Mouse (Mus musculus) CH12.LX (cell line): Measurements from ENCODE around the gene Arpp19. TPM values are rescaled to one million over a fixed set of nuclear protein-coding genes. Genes with fewer than 3 reads are reported as not detected.

ENCODE experiments used
- DNase-seq: peaks from one replicate; pipeline ENCODE4 v3.0.0-alpha.2; 2013; ENCODE audit errors: extremely low read depth
- H3K27ac ChIP-seq: 2 replicates; pipeline ENCODE4 v1.5.1; 2012; ENCODE audit warnings: low read depth, mild to moderate bottlenecking, control low read depth, moderate library complexity; ENCODE audit not compliant: insufficient read depth
- H3K27me3 ChIP-seq: replicated peaks from 2 replicates; pipeline ENCODE3; 2012; ENCODE audit warnings: inconsistent platforms
- H3K36me3 ChIP-seq, 2 experiments: replicated peaks in 1 of 2; 2 replicates each; pipeline versions ENCODE3 to v1.6.1; 2012; ENCODE audit warnings: inconsistent platforms in 1 of 2, low read length in 1 of 2, mild to moderate bottlenecking in 1 of 2, mixed read lengths in 1 of 2, moderate library complexity in 1 of 2; ENCODE audit not compliant: control insufficient read depth in 1 of 2, insufficient read depth in 1 of 2
- H3K4me1 ChIP-seq, 2 experiments: 2 replicates each; pipeline ENCODE4 v1.6.1; 2012; ENCODE audit warnings: inconsistent platforms in 1 of 2, moderate library complexity in 1 of 2; ENCODE audit not compliant: insufficient read depth in 2 of 2, control insufficient read depth in 1 of 2
- H3K4me2 ChIP-seq: 2 replicates; pipeline ENCODE4 v1.6.1; 2012; ENCODE audit warnings: low read depth, mild to moderate bottlenecking, control low read depth; ENCODE audit not compliant: poor library complexity, insufficient read depth, severe bottlenecking
- H3K4me3 ChIP-seq, 3 experiments: fragments of 150-350 bp in 1 of 3; sonication (generic) in 1 of 3; replicated peaks in 1 of 3; 2 replicates each; pipeline versions ENCODE3 to v1.5.1; 2011 to 2012; ENCODE audit warnings: low read depth in 2 of 3, low read length in 2 of 3, mild to moderate bottlenecking in 2 of 3, moderate library complexity in 2 of 3, control low read depth in 1 of 3, improper control_type of control experiment in 1 of 3, inconsistent platforms in 1 of 3, mixed read lengths in 1 of 3; ENCODE audit not compliant: poor library complexity in 1 of 3
- H3K79me2 ChIP-seq: replicated peaks from 2 replicates; pipeline ENCODE4 v1.6.1; 2012; ENCODE audit warnings: mild to moderate bottlenecking, moderate library complexity; ENCODE audit not compliant: control insufficient read depth, poor library complexity, insufficient read depth, severe bottlenecking; ENCODE audit errors: extremely low read depth
- H3K9ac ChIP-seq: 2 replicates; pipeline ENCODE4 v1.6.1; 2012; ENCODE audit warnings: low read depth, mild to moderate bottlenecking, control low read depth, moderate library complexity; ENCODE audit not compliant: insufficient read depth
- H3K9me3 ChIP-seq: replicated peaks from 2 replicates; pipeline ENCODE3; 2012; ENCODE audit warnings: low read length, inconsistent platforms, mixed read lengths
- CHD2 ChIP-seq: IDR thresholded peaks from 2 replicates; pipeline ENCODE4 v1.6.1; 2011; ENCODE audit warnings: low read length, improper control_type of control experiment
- ETS1 ChIP-seq: conservative IDR thresholded peaks from 2 replicates; pipeline ENCODE4 v1.6.1; 2012; ENCODE audit warnings: low read depth, mild to moderate bottlenecking, inconsistent platforms, low read length, improper control_type of control experiment, moderate library complexity
- MAX ChIP-seq: IDR thresholded peaks from 2 replicates; pipeline ENCODE4 v1.6.1; 2011; ENCODE audit warnings: low read length, improper control_type of control experiment
- NELFE ChIP-seq: IDR thresholded peaks from 2 replicates; pipeline ENCODE4 v1.6.1; 2011; ENCODE audit warnings: low read depth, low read length, improper control_type of control experiment
- POLR2A ChIP-seq: IDR thresholded peaks from 2 replicates; pipeline ENCODE4 v1.6.1; 2011; ENCODE audit warnings: low read depth, mild to moderate bottlenecking, improper control_type of control experiment, low read length
- SIN3A ChIP-seq: IDR thresholded peaks from 2 replicates; pipeline ENCODE4 v1.6.1; 2012; ENCODE audit warnings: low read length, improper control_type of control experiment, inconsistent platforms
- TBP ChIP-seq: conservative IDR thresholded peaks from 2 replicates; pipeline ENCODE4 v1.6.1; 2011; ENCODE audit warnings: low read depth, low read length, improper control_type of control experiment
- dilution Hi-C: fragments of 300-500 bp; cut with MboI; formaldehyde crosslinking; loops from 2 replicates; pipeline ENCODE4 v1.14.3; 2020; ENCODE audit warnings: low sequenced_read_pairs; ENCODE audit not compliant: extremely low pct_unique_long_range_greater_than_20kb, extremely low pct_ligation_motif_present
- in situ Hi-C: fragments of 300-500 bp; cut with MboI; formaldehyde crosslinking; loops from 3 replicates; pipeline ENCODE4 v1.14.3; 2019; ENCODE audit warnings: low sequenced_read_pairs, low pct_ligation_motif_present, low pct_unique_long_range_greater_than_20kb, mixed read lengths
- polyA plus RNA-seq: library from polyadenylated mRNA; unstranded; fragments of >175 nt; gene quantifications from 2 replicates; pipeline ENCODE4 v1.2.1, GENCODE M21; 2012; ENCODE audit warnings: low read depth; ENCODE audit not compliant: insufficient read length
- total RNA-seq, 2 experiments: library from RNA; depleted of rRNA; stranded (reverse); fragments of 300-350 nt in 1 of 2; fragments of >200 nt in 1 of 2; gene quantifications; 2 replicates each; pipeline ENCODE4 v1.2.3; 2012 to 2014

Arpp19 gene
- total and polyA plus RNA-seq, 3 experiments = 194 to 479 (median 244) TPM

GRCm38 (mm10) chr9:75019592-75019991, 17.8 kb upstream of the Arpp19 start:
- no peak overlapping the region for H3K4me3 ChIP-seq
- in situ Hi-C loops = no loop called here
- no peaks in the 10 kb centered on the region for H3K27me3 ChIP-seq
- no peak overlapping the region for H3K4me2 ChIP-seq
- no peak overlapping the region for H3K27ac ChIP-seq
- dilution Hi-C loops = no loop called here
- no peak for DNase-seq
- TF ChIP-seq ETS1 = no peak
- TF ChIP-seq NELFE = no peak
- TF ChIP-seq POLR2A = no peak
- no peak for TF ChIP-seq TBP
- TF ChIP-seq CHD2 = no peak
- no peak for TF ChIP-seq SIN3A
- TF ChIP-seq, all 38 proteins: peak for 0
- H3K9me3 ChIP-seq = no peaks in the 10 kb centered on the region
- no peak overlapping the region for H3K9ac ChIP-seq
- H3K36me3 ChIP-seq = peaks cover 31 to 41% of the 10 kb centered on the region in 2 experiments
- no peaks in the 10 kb centered on the region for H3K79me2 ChIP-seq
- H3K4me1 ChIP-seq = peaks cover 10 to 51% of the 10 kb centered on the region in 2 experiments; a peak in 3 of 4 replicates

- in situ Hi-C loops = loop anchor here (10.0 kb wide), 1 partner anchor 116 kb away; no protein-coding TSS in a partner anchor
- H3K9me3 ChIP-seq = no peaks in the 10 kb centered on the region
- dilution Hi-C loops = no loop called here
These were observed 16.9 kb upstream of the Arpp19 start for GRCm38 (mm10) chr9:75020561-75020960.

GRCm38 (mm10) chr9:75022546-75022945, 14.9 kb upstream of the Arpp19 start:
- in situ Hi-C loops = loop anchor here (10.0 kb wide), 1 partner anchor 118 kb away; no protein-coding TSS in a partner anchor
- Histone ChIP-seq H3K27me3 (no peaks in the 10 kb centered on the region), H3K4me3 (no peak overlapping the region), H3K4me2 (no peak overlapping the region), H3K27ac (no peak overlapping the region), H3K9me3 (no peaks in the 10 kb centered on the region), H3K4me1 (peaks cover 10 to 51% of the 10 kb centered on the region in 2 experiments; a peak in 3 of 4 replicates), H3K79me2 (no peaks in the 10 kb centered on the region), H3K36me3 (peaks cover 25 to 37% of the 10 kb centered on the region in 2 experiments), H3K9ac (0 out of 2 replicates have a peak overlapping the region, but pooled peaks have one; percentile 0)
- TF ChIP-seq NELFE (no peak), POLR2A (no peak)
- DNase-seq = no peak
- dilution Hi-C loops = no loop called here

More at GRCm38 (mm10) chr9:75020561-75020960, 16.9 kb upstream of the Arpp19 start:
- Histone ChIP-seq H3K4me1 (peaks cover 10 to 51% of the 10 kb centered on the region in 2 experiments; a peak in 3 of 4 replicates), H3K36me3 (peaks cover 25 to 38% of the 10 kb centered on the region in 2 experiments), H3K79me2 (no peaks in the 10 kb centered on the region), H3K4me3 (no peak overlapping the region), H3K27ac (no peak overlapping the region), H3K4me2 (no peak overlapping the region), H3K9ac (no peak overlapping the region), H3K27me3 (no peaks in the 10 kb centered on the region)
- DNase-seq = peak; percentile 26
- TF ChIP-seq MAX = no peak
- peak; percentile 51; the same call in 1 of the 2 replicates for TF ChIP-seq ETS1
